Mouse (Mus musculus): ENCODE measurements around the gene Gm3417. TPM values are rescaled to one million over a fixed set of nuclear protein-coding genes. Genes with fewer than 3 reads are reported as not detected.

The Gm3417 gene
- polyA plus RNA-seq, 1 experiment from 2014 or later, result 0.87 TPM

Other genes with a start within 250 kb of the Gm3417 start
- gene Wdr27, start 35.6 kb downstream of the Gm3417 start, polyA plus RNA-seq (2015; fragmentation: Nextera tagmentation; extraction: Ambion mirVana), result 7.9 and 8.8 TPM in 2 replicates
- 28.5 and 31.7 TPM in 2 replicates for gene 1600012H06Rik, start 35.6 kb downstream of the Gm3417 start, polyA plus RNA-seq (2015; fragmentation: Nextera tagmentation; extraction: Ambion mirVana)
- 16.8 and 17.5 TPM in 2 replicates for gene Phf10, start 17.5 kb downstream of the Gm3417 start, polyA plus RNA-seq (2015; fragmentation: Nextera tagmentation; extraction: Ambion mirVana)
- 8.8 and 10.4 TPM in 2 replicates for gene 9030025P20Rik, start 322 bp downstream of the Gm3417 start, polyA plus RNA-seq (2015; fragmentation: Nextera tagmentation; extraction: Ambion mirVana)
- gene Gm3435, start 31.4 kb upstream of the Gm3417 start, polyA plus RNA-seq (2015; fragmentation: Nextera tagmentation; extraction: Ambion mirVana), result 7.7 and 8.4 TPM in 2 replicates
- gene Ermard, start 62.4 kb upstream of the Gm3417 start, polyA plus RNA-seq (2015; fragmentation: Nextera tagmentation; extraction: Ambion mirVana), result 80.7 and 91.4 TPM in 2 replicates
- gene Tcte3, start 62.7 kb upstream of the Gm3417 start, polyA plus RNA-seq (2015; fragmentation: Nextera tagmentation; extraction: Ambion mirVana), result 0.89 TPM in 1 of 2 replicates, not detected in the other
- gene Gm3448, start 62.7 kb upstream of the Gm3417 start, polyA plus RNA-seq (2015; fragmentation: Nextera tagmentation; extraction: Ambion mirVana), result 5.2 and 5.5 TPM in 2 replicates